Mouse (Mus musculus): Measurements from ENCODE around the gene Usp7. TPM values are rescaled to one million over a fixed set of nuclear protein-coding genes. Genes with fewer than 3 reads are reported as not detected.
A peak's percentile ranks its signal among the peaks of the same experiment; 100 is the strongest.

The Usp7 gene
- polyA plus RNA-seq (2015; fragmentation: Nextera tagmentation; extraction: Ambion mirVana) = 31.7 and 38.5 TPM in 2 replicates

GRCm38 (mm10) chr16:8791949-8792557 lies at the start of gene Usp7:
Gene Usp7 (minus strand): TSS chr16:8792308.
- 94% methylated on average over 20 of the region's 20 CpGs for WGBS

GRCm38 (mm10) chr16:8840557-8840956 lies 48.4 kb upstream of the Usp7 start:
- H3K4me1 ChIP-seq = peaks cover 5% of the 10 kb centered on the region
- H3K9me3 ChIP-seq = no peaks in the 10 kb centered on the region
- H3K4me2 ChIP-seq (replicated peaks) = no peak overlapping the region
- WGBS = 83% methylated on average over 3 of the region's 3 CpGs
- no peak overlapping the region for H3K9ac ChIP-seq (replicated peaks)
- H3K4me3 ChIP-seq = no peak overlapping the region
- peaks cover 43% of the 10 kb centered on the region for H3K36me3 ChIP-seq
- no peak for ATAC-seq (replicated peaks)
- H3K27ac ChIP-seq (replicated peaks) = no peak overlapping the region
- no peaks in the 10 kb centered on the region for H3K27me3 ChIP-seq

More at GRCm38 (mm10) chr16:8791949-8792557, at the start of gene Usp7:
- Histone ChIP-seq H3K36me3 (no peaks in the 10 kb centered on the region), H3K4me1 (no peaks in the 10 kb centered on the region), H3K27me3 (no peaks in the 10 kb centered on the region), H3K4me3 (no peak within 1 kb of the TSS), H3K27ac (replicated peaks) (no peak within 1 kb of the TSS), H3K4me2 (replicated peaks) (no peak within 1 kb of the TSS), H3K9me3 (no peaks in the 10 kb centered on the region), H3K9ac (replicated peaks) (no peak within 1 kb of the TSS)
- ATAC-seq (replicated peaks) = no peak

- Histone ChIP-seq H3K4me2 (replicated peaks) (no peak overlapping the region), H3K9ac (replicated peaks) (no peak overlapping the region), H3K4me3 (no peak overlapping the region), H3K4me1 (peaks cover 20% of the 10 kb centered on the region), H3K27me3 (no peaks in the 10 kb centered on the region), H3K9me3 (no peaks in the 10 kb centered on the region), H3K36me3 (peaks cover 39% of the 10 kb centered on the region), H3K27ac (replicated peaks) (no peak overlapping the region)
- ATAC-seq (replicated peaks) = no peak
Observed at GRCm38 (mm10) chr16:8838921-8839320, 46.8 kb upstream of the Usp7 start.

GRCm38 (mm10) chr16:8837595-8837994 lies 45.5 kb upstream of the Usp7 start:
- no peak overlapping the region for H3K4me2 ChIP-seq (replicated peaks)
- 88% methylated on average over 1 of the region's 1 CpGs for WGBS
- H3K27me3 ChIP-seq = no peaks in the 10 kb centered on the region
- H3K4me1 ChIP-seq = peaks cover 32% of the 10 kb centered on the region
- H3K27ac ChIP-seq (replicated peaks) = no peak overlapping the region
- no peak overlapping the region for H3K9ac ChIP-seq (replicated peaks)
- ATAC-seq (replicated peaks) = no peak
- peaks cover 35% of the 10 kb centered on the region for H3K36me3 ChIP-seq
- no peak overlapping the region for H3K4me3 ChIP-seq
- H3K9me3 ChIP-seq = no peaks in the 10 kb centered on the region

- Histone ChIP-seq H3K4me1 (peaks cover 40% of the 10 kb centered on the region), H3K9ac (replicated peaks) (no peak overlapping the region), H3K27ac (replicated peaks) (no peak overlapping the region), H3K4me2 (replicated peaks) (no peak overlapping the region), H3K27me3 (no peaks in the 10 kb centered on the region), H3K4me3 (no peak overlapping the region), H3K36me3 (peaks cover 39% of the 10 kb centered on the region), H3K9me3 (no peaks in the 10 kb centered on the region)
- 92% methylated on average over 1 of the region's 1 CpGs for WGBS
- ATAC-seq (replicated peaks) = no peak
Observed at GRCm38 (mm10) chr16:8836876-8837275, 44.8 kb upstream of the Usp7 start.

- peak overlapping the region; percentile 95 for H3K27ac ChIP-seq (replicated peaks)
- WGBS = 2% methylated on average over 12 of the region's 12 CpGs
- no peaks in the 10 kb centered on the region for H3K27me3 ChIP-seq
- no peaks in the 10 kb centered on the region for H3K9me3 ChIP-seq
- peak overlapping the region; percentile 78 for H3K4me3 ChIP-seq
- peaks cover 50% of the 10 kb centered on the region for H3K4me1 ChIP-seq
- ATAC-seq (replicated peaks) = no peak
- H3K4me2 ChIP-seq (replicated peaks) = peak overlapping the region; percentile 69
- peak overlapping the region; percentile 89 for H3K9ac ChIP-seq (replicated peaks)
- peaks cover 11% of the 10 kb centered on the region; the same call in 1 of the 2 replicates for H3K36me3 ChIP-seq
Observed at GRCm38 (mm10) chr16:8831241-8831640, 39.1 kb upstream of the Usp7 start.

GRCm38 (mm10) chr16:8830431-8831211 lies 38.5 kb upstream of the Usp7 start:
- ATAC-seq (replicated peaks) = peak; percentile 26
- peak overlapping the region; percentile 69 for H3K4me2 ChIP-seq (replicated peaks)
- H3K36me3 ChIP-seq = peaks cover 11% of the 10 kb centered on the region; the same call in 1 of the 2 replicates
- peak overlapping the region; percentile 89 for H3K9ac ChIP-seq (replicated peaks)
- H3K4me3 ChIP-seq = peak overlapping the region; percentile 78
- peak overlapping the region; percentile 95 for H3K27ac ChIP-seq (replicated peaks)
- under 1% methylated on average over 73 of the region's 74 CpGs for WGBS
- no peaks in the 10 kb centered on the region for H3K9me3 ChIP-seq
- peaks cover 46% of the 10 kb centered on the region for H3K4me1 ChIP-seq
- H3K27me3 ChIP-seq = no peaks in the 10 kb centered on the region

GRCm38 (mm10) chr16:8829564-8830359 lies 37.7 kb upstream of the Usp7 start, which contains the start of gene 1810013L24Rik:
Gene 1810013L24Rik (plus strand): TSS chr16:8830100.
- WGBS = under 1% methylated on average over 58 of the region's 80 CpGs
- Histone ChIP-seq H3K9me3 (no peaks in the 10 kb centered on the region), H3K4me2 (replicated peaks) (peak within 1 kb of the TSS; percentile 98), H3K9ac (replicated peaks) (peak within 1 kb of the TSS; percentile 89), H3K27ac (replicated peaks) (peak within 1 kb of the TSS; percentile 95), H3K4me3 (peak within 1 kb of the TSS; percentile 78), H3K4me1 (peaks cover 38% of the 10 kb centered on the region), H3K36me3 (peaks cover 11% of the 10 kb centered on the region; the same call in 1 of the 2 replicates), H3K27me3 (no peaks in the 10 kb centered on the region)
- peak; percentile 95 for ATAC-seq (replicated peaks)

- Histone ChIP-seq H3K9me3 (no peaks in the 10 kb centered on the region), H3K9ac (replicated peaks) (peak overlapping the region; percentile 65), H3K27ac (replicated peaks) (peak overlapping the region; percentile 91), H3K4me2 (replicated peaks) (peak overlapping the region; percentile 98), H3K4me1 (peaks cover 30% of the 10 kb centered on the region), H3K36me3 (peaks cover 11% of the 10 kb centered on the region; the same call in 1 of the 2 replicates), H3K27me3 (no peaks in the 10 kb centered on the region), H3K4me3 (peak overlapping the region; percentile 78)
- 10% methylated on average over 33 of the region's 33 CpGs for WGBS
- ATAC-seq (replicated peaks) = peak; percentile 44
Observed at GRCm38 (mm10) chr16:8828636-8829563, 36.8 kb upstream of the Usp7 start.

GRCm38 (mm10) chr16:8827366-8827765 lies 35.3 kb upstream of the Usp7 start:
- Histone ChIP-seq H3K4me2 (replicated peaks) (no peak overlapping the region), H3K36me3 (peaks cover 1% of the 10 kb centered on the region; the same call in 1 of the 2 replicates), H3K4me3 (no peak overlapping the region), H3K27me3 (no peaks in the 10 kb centered on the region), H3K9me3 (no peaks in the 10 kb centered on the region), H3K4me1 (peaks cover 16% of the 10 kb centered on the region), H3K27ac (replicated peaks) (no peak overlapping the region), H3K9ac (replicated peaks) (no peak overlapping the region)
- ATAC-seq (replicated peaks) = no peak
- WGBS = 87% methylated on average over 7 of the region's 7 CpGs

GRCm38 (mm10) chr16:8823661-8824060 lies 31.6 kb upstream of the Usp7 start:
- Histone ChIP-seq H3K27ac (replicated peaks) (no peak overlapping the region), H3K27me3 (no peaks in the 10 kb centered on the region), H3K4me1 (no peaks in the 10 kb centered on the region), H3K36me3 (no peaks in the 10 kb centered on the region), H3K4me2 (replicated peaks) (no peak overlapping the region), H3K9ac (replicated peaks) (no peak overlapping the region), H3K4me3 (no peak overlapping the region), H3K9me3 (no peaks in the 10 kb centered on the region)
- 71% methylated on average over 2 of the region's 2 CpGs for WGBS
- ATAC-seq (replicated peaks) = no peak

Measured in forebrain, embryonic 15.5 days (tissue).